Mouse (Mus musculus) brain, embryonic 14.5 days (tissue): Measurements from ENCODE around the gene Sumo2. TPM values are rescaled to one million over a fixed set of nuclear protein-coding genes. Genes with fewer than 3 reads are reported as not detected.

ENCODE experiments used
- DNase-seq: peaks from one replicate; pipeline ENCODE4 v3.0.0-alpha.2; 2011; ENCODE audit warnings: low read depth
- CTCF ChIP-seq: fragments of 200-500 bp; IDR thresholded peaks from 2 replicates; pipeline ENCODE4 v1.5.1; 2012; ENCODE audit warnings: inconsistent platforms, mild to moderate bottlenecking, moderate library complexity, borderline replicate concordance; ENCODE audit not compliant: insufficient read depth, insufficient read length; ENCODE audit errors: extremely low read depth
- POLR2A ChIP-seq: fragments of 200-500 bp; IDR thresholded peaks from 2 replicates; pipeline ENCODE4 v1.6.1; 2012; ENCODE audit warnings: mild to moderate bottlenecking, inconsistent platforms, borderline replicate concordance; ENCODE audit not compliant: poor library complexity, insufficient read depth, insufficient read length, severe bottlenecking; ENCODE audit errors: extremely low read depth
- polyA plus RNA-seq: library from polyadenylated mRNA; depleted of rRNA; stranded (reverse); fragments of >200 nt; gene quantifications from 2 replicates; pipeline ENCODE4 v1.2.3, GENCODE M21; 2012

Gene Sumo2
- polyA plus RNA-seq, 1 experiment = 702 TPM

DNA sequence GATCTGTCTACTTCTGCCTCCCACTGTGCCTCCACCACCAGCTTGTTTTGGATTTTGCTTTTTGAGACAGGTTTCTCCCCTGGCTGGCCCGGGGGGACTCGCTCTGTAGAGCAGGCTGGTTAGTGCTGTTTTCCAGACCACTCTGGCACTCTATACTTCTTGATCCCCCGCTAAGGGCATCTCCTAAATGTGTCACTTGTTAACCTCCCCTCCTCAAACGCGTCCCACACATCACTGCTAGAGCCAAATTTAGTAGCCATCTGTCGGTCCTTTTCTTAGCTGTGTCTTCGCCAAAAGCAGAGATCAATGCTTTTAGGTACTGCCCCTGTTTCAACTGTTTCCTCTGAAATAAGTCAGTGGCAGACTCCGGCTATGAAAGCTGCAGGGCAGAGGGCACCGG lies 17.4 kb downstream of the Sumo2 start:
- DNase-seq = no peak
- TF ChIP-seq POLR2A (no peak), CTCF (no peak)

- no peak for TF ChIP-seq CTCF
- TF ChIP-seq POLR2A = no peak
- no peak for DNase-seq
Observed at GRCm38 (mm10) chr11:115516942-115517341, 19.1 kb downstream of the Sumo2 start.

DNA sequence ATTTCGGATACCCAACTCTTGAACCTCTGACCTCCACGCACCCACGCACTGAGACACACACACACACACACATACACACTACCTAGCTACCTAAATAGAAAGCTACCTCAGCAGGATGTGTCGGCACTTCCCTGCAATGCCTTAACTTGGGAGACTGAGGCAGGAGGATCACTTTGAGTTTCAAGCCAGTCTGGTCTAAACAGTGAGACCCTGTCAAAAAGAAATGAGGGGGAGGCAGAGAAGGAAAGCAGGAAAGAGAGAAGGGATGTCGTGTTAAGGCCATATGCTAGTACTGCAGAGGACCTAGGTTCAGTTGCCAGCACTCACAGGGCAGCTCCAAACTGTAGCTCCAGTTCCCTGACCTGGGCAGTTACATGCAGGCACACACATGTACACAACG lies 21.1 kb downstream of the Sumo2 start:
- no peak for DNase-seq
- no peak for TF ChIP-seq POLR2A
- TF ChIP-seq CTCF = no peak

DNA sequence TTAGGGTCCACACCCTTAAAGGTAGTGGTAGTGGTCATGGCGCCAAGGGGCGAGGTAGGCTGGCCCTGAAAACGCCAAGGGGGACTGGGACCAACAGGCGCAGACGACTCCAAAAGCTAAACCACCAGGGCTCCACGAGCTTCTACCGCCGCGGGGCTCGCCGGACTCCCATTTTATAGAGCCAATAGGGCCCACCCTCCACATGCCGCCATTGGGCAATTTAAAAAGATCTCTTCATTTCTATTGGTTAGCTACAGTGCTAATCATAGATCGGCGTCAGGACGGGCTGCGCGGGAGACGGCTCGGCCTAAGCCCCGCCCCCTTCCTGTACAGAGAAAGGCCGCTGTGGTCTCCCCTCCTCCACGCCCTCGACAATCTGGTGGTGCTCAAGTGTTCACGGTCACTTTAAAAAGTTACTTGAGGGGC lies 21.8 kb downstream of the Sumo2 start, which contains the start of gene Jpt1:
TSS of gene Jpt1 (minus strand) at position 150 of the 426 bp plus-strand sequence.
- DNase-seq = peak; percentile 98
- no peak for TF ChIP-seq CTCF
- TF ChIP-seq POLR2A = peak; percentile 96; the same call in 1 of the 2 replicates

- TF ChIP-seq POLR2A = peak; percentile 12; the same call in 1 of the 2 replicates
- no peak for TF ChIP-seq CTCF
- DNase-seq = peak; percentile 77
Observed at GRCm38 (mm10) chr11:115513271-115514237, 22.5 kb downstream of the Sumo2 start.

- TF ChIP-seq POLR2A (no peak), CTCF (no peak)
- DNase-seq = peak; percentile 45
Observed at GRCm38 (mm10) chr11:115512407-115513183, 23.5 kb downstream of the Sumo2 start.

DNA sequence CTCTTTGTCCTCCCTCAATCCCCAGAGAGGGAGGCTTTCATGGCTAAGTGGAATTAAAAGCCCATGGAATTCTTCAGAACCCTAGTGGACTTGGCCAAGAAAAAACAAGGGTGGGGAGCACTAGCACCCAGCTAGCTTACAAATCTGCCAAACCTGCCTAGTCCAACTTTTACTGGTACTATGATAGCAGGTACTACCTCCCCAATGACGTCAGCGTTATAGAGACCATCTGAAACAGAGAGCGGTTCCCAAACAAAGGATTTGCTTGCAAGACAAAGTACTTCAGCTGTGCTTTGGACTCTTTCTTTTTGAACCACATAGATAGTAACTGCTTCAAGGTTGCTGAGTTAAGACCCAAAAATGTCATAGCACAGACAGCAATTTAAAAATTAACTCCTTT lies 24.1 kb downstream of the Sumo2 start:
- no peak for TF ChIP-seq POLR2A
- no peak for TF ChIP-seq CTCF

DNA sequence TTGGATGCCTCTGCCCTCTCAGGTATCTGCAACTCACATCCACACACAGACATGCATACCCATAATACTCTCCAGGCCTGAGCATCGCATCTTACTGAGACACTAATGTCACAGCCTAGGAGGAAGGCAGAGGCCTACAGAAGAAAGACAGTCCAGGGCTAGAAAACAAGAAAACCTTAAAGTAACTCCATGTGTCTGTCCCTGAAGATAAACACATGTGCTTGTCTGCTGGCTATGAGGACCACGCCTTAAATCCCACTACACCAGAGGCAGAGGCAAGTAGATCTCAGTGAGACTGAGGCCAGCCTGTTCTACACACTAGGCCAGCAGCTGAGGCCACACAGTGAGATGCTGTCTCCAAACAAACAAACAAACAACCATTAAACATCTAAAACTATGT lies 25.0 kb downstream of the Sumo2 start:
- peak; percentile 14 for DNase-seq
- TF ChIP-seq CTCF (no peak), POLR2A (no peak)

More for the DNA sequence above, 24.1 kb downstream of the Sumo2 start:
- DNase-seq = peak; percentile 72

DNA sequence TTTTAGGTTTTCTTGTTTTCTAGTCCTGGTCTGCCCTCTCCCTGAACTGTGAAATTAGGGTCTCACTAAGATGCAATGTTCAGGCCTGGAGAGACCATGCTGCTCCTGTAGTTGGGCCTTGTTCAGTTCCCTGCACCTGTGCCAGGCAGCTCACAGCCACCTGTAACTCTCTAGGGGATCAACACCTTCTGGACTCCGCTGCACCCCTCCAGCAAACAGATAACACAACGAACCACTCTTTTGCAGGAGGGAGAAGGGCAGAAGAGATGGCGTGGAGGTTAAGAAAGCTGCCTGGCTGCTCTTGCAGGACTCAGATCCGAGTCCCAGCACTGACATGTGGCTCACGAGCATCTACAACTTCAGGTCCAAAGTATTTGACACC lies 25.6 kb downstream of the Sumo2 start:
- DNase-seq = no peak
- TF ChIP-seq POLR2A = no peak
- TF ChIP-seq CTCF = no peak

- DNase-seq = peak; percentile 66
- TF ChIP-seq CTCF (no peak), POLR2A (no peak)
Observed at GRCm38 (mm10) chr11:115509773-115510506, 26.1 kb downstream of the Sumo2 start.

DNA sequence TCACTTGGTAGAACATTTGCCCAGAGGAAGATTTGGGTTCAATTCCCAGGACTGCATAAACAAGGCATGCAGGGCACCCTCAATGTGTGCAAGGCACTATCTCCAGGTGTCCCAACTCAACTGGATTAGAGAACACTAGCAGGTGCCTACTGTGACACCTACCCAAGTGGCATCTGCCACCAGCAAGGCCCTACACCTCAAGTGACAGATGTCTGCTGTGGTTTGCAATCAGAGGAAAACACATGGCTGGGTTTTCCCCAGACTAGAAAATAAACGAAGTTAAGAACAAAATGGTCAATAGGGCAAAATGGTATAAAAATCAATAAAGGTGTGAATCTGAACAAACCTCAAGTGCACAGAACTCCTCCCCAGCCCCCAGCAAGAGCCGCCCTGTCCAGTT lies 28.0 kb downstream of the Sumo2 start:
- no peak for TF ChIP-seq CTCF
- no peak for TF ChIP-seq POLR2A
- no peak for DNase-seq

GRCm38 (mm10) chr11:115506586-115506985 lies 29.5 kb downstream of the Sumo2 start:
- no peak for DNase-seq
- no peak for TF ChIP-seq POLR2A
- TF ChIP-seq CTCF = no peak
